Mouse (Mus musculus) CH12.LX (cell line): ENCODE results near the gene Cfap97d1. TPM values are rescaled to one million over a fixed set of nuclear protein-coding genes. Genes with fewer than 3 reads are reported as not detected.

ENCODE experiments used
- DNase-seq: peaks from one replicate; pipeline ENCODE4 v3.0.0-alpha.2; 2013; ENCODE audit errors: extremely low read depth
- H3K27ac ChIP-seq: 2 replicates; pipeline ENCODE4 v1.5.1; 2012; ENCODE audit warnings: low read depth, mild to moderate bottlenecking, control low read depth, moderate library complexity; ENCODE audit not compliant: insufficient read depth
- H3K27me3 ChIP-seq: replicated peaks from 2 replicates; pipeline ENCODE3; 2012; ENCODE audit warnings: inconsistent platforms
- H3K36me3 ChIP-seq, 2 experiments: replicated peaks in 1 of 2; 2 replicates each; pipeline versions ENCODE3 to v1.6.1; 2012; ENCODE audit warnings: inconsistent platforms in 1 of 2, low read length in 1 of 2, mild to moderate bottlenecking in 1 of 2, mixed read lengths in 1 of 2, moderate library complexity in 1 of 2; ENCODE audit not compliant: control insufficient read depth in 1 of 2, insufficient read depth in 1 of 2
- H3K4me1 ChIP-seq, 2 experiments: 2 replicates each; pipeline ENCODE4 v1.6.1; 2012; ENCODE audit warnings: inconsistent platforms in 1 of 2, moderate library complexity in 1 of 2; ENCODE audit not compliant: insufficient read depth in 2 of 2, control insufficient read depth in 1 of 2
- H3K4me2 ChIP-seq: 2 replicates; pipeline ENCODE4 v1.6.1; 2012; ENCODE audit warnings: low read depth, mild to moderate bottlenecking, control low read depth; ENCODE audit not compliant: poor library complexity, insufficient read depth, severe bottlenecking
- H3K4me3 ChIP-seq, 3 experiments: fragments of 150-350 bp in 1 of 3; sonication (generic) in 1 of 3; replicated peaks in 1 of 3; 2 replicates each; pipeline versions ENCODE3 to v1.5.1; 2011 to 2012; ENCODE audit warnings: low read depth in 2 of 3, low read length in 2 of 3, mild to moderate bottlenecking in 2 of 3, moderate library complexity in 2 of 3, control low read depth in 1 of 3, improper control_type of control experiment in 1 of 3, inconsistent platforms in 1 of 3, mixed read lengths in 1 of 3; ENCODE audit not compliant: poor library complexity in 1 of 3
- H3K79me2 ChIP-seq: replicated peaks from 2 replicates; pipeline ENCODE4 v1.6.1; 2012; ENCODE audit warnings: mild to moderate bottlenecking, moderate library complexity; ENCODE audit not compliant: control insufficient read depth, poor library complexity, insufficient read depth, severe bottlenecking; ENCODE audit errors: extremely low read depth
- H3K9ac ChIP-seq: 2 replicates; pipeline ENCODE4 v1.6.1; 2012; ENCODE audit warnings: low read depth, mild to moderate bottlenecking, control low read depth, moderate library complexity; ENCODE audit not compliant: insufficient read depth
- H3K9me3 ChIP-seq: replicated peaks from 2 replicates; pipeline ENCODE3; 2012; ENCODE audit warnings: low read length, inconsistent platforms, mixed read lengths
- CHD2 ChIP-seq: IDR thresholded peaks from 2 replicates; pipeline ENCODE4 v1.6.1; 2011; ENCODE audit warnings: low read length, improper control_type of control experiment
- E2F4 ChIP-seq: IDR thresholded peaks from 2 replicates; pipeline ENCODE4 v1.6.1; 2011; ENCODE audit warnings: low read depth, low read length, improper control_type of control experiment; ENCODE audit not compliant: insufficient replicate concordance
- ELF1 ChIP-seq: IDR thresholded peaks from 2 replicates; pipeline ENCODE4 v1.6.1; 2014; ENCODE audit warnings: low read depth, mild to moderate bottlenecking, inconsistent platforms, low read length, improper control_type of control experiment
- GABPA ChIP-seq: IDR thresholded peaks from 2 replicates; pipeline ENCODE4 v1.6.1; 2012; ENCODE audit warnings: low read depth, low read length, improper control_type of control experiment, inconsistent platforms; ENCODE audit not compliant: insufficient replicate concordance
- HCFC1 ChIP-seq: IDR thresholded peaks from 2 replicates; pipeline ENCODE4 v1.6.1; 2012; ENCODE audit warnings: low read depth, mild to moderate bottlenecking, inconsistent platforms, low read length, improper control_type of control experiment
- MAX ChIP-seq: IDR thresholded peaks from 2 replicates; pipeline ENCODE4 v1.6.1; 2011; ENCODE audit warnings: low read length, improper control_type of control experiment
- MEF2A ChIP-seq: IDR thresholded peaks from 2 replicates; pipeline ENCODE4 v1.6.1; 2014; ENCODE audit warnings: low read depth, mild to moderate bottlenecking, inconsistent platforms, low read length, improper control_type of control experiment, borderline replicate concordance
- MXI1 ChIP-seq: IDR thresholded peaks from 2 replicates; pipeline ENCODE4 v1.6.1; 2011; ENCODE audit warnings: mild to moderate bottlenecking, low read depth, low read length, improper control_type of control experiment
- RAD21 ChIP-seq: IDR thresholded peaks from 2 replicates; pipeline ENCODE4 v1.6.1; 2011; ENCODE audit warnings: low read depth, mild to moderate bottlenecking, low read length, improper control_type of control experiment, moderate library complexity
- RCOR1 ChIP-seq: conservative IDR thresholded peaks from 2 replicates; pipeline ENCODE4 v1.6.1; 2012; ENCODE audit warnings: low read depth, mild to moderate bottlenecking, inconsistent platforms, low read length, improper control_type of control experiment
- TBP ChIP-seq: conservative IDR thresholded peaks from 2 replicates; pipeline ENCODE4 v1.6.1; 2011; ENCODE audit warnings: low read depth, low read length, improper control_type of control experiment
- TCF12 ChIP-seq: IDR thresholded peaks from 2 replicates; pipeline ENCODE4 v1.6.1; 2014; ENCODE audit warnings: low read depth, mild to moderate bottlenecking, inconsistent platforms, low read length, improper control_type of control experiment
- UBTF ChIP-seq: IDR thresholded peaks from 2 replicates; pipeline ENCODE4 v1.6.1; 2012; ENCODE audit warnings: low read depth, mild to moderate bottlenecking, inconsistent platforms, low read length, improper control_type of control experiment, moderate library complexity
- USF2 ChIP-seq: conservative IDR thresholded peaks from 2 replicates; pipeline ENCODE4 v1.6.1; 2011; ENCODE audit warnings: low read depth, low read length, improper control_type of control experiment
- ZNF384 ChIP-seq: IDR thresholded peaks from 2 replicates; pipeline ENCODE4 v1.6.1; 2012; ENCODE audit warnings: low read depth, low read length, improper control_type of control experiment, inconsistent platforms
- dilution Hi-C: fragments of 300-500 bp; cut with MboI; formaldehyde crosslinking; loops from 2 replicates; pipeline ENCODE4 v1.14.3; 2020; ENCODE audit warnings: low sequenced_read_pairs; ENCODE audit not compliant: extremely low pct_unique_long_range_greater_than_20kb, extremely low pct_ligation_motif_present
- in situ Hi-C: fragments of 300-500 bp; cut with MboI; formaldehyde crosslinking; loops from 3 replicates; pipeline ENCODE4 v1.14.3; 2019; ENCODE audit warnings: low sequenced_read_pairs, low pct_ligation_motif_present, low pct_unique_long_range_greater_than_20kb, mixed read lengths
- polyA plus RNA-seq: library from polyadenylated mRNA; unstranded; fragments of >175 nt; gene quantifications from 2 replicates; pipeline ENCODE4 v1.2.1, GENCODE M21; 2012; ENCODE audit warnings: low read depth; ENCODE audit not compliant: insufficient read length
- total RNA-seq, 2 experiments: library from RNA; depleted of rRNA; stranded (reverse); fragments of 300-350 nt in 1 of 2; fragments of >200 nt in 1 of 2; gene quantifications; 2 replicates each; pipeline ENCODE4 v1.2.3; 2012 to 2014

The Cfap97d1 gene
- total and polyA plus RNA-seq, 3 experiments: not detected

DNA sequence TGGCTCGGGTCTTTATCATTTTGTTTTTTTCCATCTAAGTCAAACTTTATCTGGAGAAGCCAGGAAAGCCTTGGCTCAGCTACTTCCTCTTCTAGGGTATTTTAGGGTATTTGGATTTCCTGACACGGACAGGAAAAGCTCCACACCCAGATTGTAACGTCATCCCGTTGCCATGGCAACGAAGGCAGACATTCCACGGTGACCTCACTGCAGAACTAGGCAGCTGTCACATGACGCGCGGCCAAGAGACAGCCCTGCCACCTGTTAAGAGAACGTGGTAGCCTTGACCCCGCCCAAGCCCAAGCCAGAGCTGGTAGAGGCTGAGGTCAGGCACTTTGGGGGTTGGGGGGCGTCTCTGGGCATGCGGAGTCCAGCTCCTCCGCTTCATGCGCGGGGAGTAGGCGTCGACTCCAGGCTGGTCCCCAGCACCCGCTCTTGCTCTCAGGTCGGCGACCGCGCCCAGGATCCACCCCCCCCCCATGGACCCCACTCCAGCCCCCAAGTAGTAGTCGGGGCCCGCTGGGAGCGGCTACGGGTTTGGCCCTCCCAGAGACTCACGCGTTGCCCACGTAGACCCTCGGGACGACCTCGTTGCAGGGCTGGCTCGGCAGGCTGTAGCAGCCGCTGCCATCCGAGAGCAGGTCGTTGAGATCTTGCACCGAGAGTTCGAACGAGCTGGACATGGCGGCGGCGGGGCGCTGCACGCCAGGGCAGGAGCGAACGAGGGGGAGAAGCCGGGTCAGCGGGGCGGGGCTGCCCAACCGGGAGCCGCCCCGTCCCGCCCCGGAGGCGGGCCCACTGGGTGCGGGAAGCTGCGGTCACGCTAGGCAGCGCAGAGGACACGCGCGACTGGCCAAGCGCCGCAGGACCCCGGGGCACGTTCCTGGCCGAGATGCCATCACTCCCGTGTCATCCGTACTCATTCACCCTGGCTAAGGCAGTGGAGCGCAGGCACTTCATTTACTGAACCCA is at the start of gene Cfap97d1 (continued):
- TF ChIP-seq CHD2 (peak; percentile 29; the same call in 1 of the 2 replicates), ZNF384 (no peak)

DNA sequence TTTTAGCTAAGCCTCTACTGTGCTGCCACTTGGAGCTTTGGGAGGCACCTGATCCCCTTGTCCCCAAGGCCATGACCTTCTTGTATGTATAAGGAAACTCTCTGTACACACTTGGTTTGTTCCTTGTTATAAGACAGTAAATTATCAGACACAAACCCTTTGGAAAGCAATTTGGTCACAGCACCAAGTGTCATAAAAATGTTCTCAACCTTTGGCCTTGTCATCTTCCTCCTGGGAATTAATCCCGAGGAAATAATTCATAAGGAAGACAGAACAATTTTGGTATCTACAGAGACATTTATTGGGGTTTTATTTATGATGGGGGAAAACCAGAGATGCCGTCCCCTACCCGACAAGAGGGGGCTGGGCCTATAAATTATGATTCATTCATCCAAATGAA is 48.3 kb upstream of the Cfap97d1 start:
- Histone ChIP-seq H3K79me2 (no peaks in the 10 kb centered on the region), H3K36me3 (no peaks in the 10 kb centered on the region), H3K9ac (no peak overlapping the region), H3K27ac (no peak overlapping the region), H3K27me3 (peaks cover 62% of the 10 kb centered on the region), H3K4me3 (no peak overlapping the region), H3K4me2 (no peak overlapping the region), H3K9me3 (no peaks in the 10 kb centered on the region), H3K4me1 (0 out of 4 replicates have a peak, but pooled peaks cover 0 to 5% of the 10 kb centered on the region in 2 experiments)
- in situ Hi-C loops (no loop called here), dilution Hi-C loops (no loop called here)
- no peak for DNase-seq
- no peak for TF ChIP-seq RCOR1
- no peak for TF ChIP-seq RAD21
- no peak for TF ChIP-seq HCFC1
- TF ChIP-seq USF2: no peak
- no peak for TF ChIP-seq TCF12
- TF ChIP-seq MAX: no peak

GRCm38 (mm10) chr11:101936421-101936820 is 47.7 kb upstream of the Cfap97d1 start:
- H3K79me2 ChIP-seq: no peaks in the 10 kb centered on the region
- no peak overlapping the region for H3K9ac ChIP-seq
- in situ Hi-C loops: no loop called here
- H3K27me3 ChIP-seq: peaks cover 63% of the 10 kb centered on the region
- no peak for TF ChIP-seq MAX
- no peak overlapping the region for H3K4me3 ChIP-seq
- DNase-seq: no peak
- no peak overlapping the region for H3K4me2 ChIP-seq
- H3K4me1 ChIP-seq: 0 out of 4 replicates have a peak, but pooled peaks cover 0 to 5% of the 10 kb centered on the region in 2 experiments
- H3K9me3 ChIP-seq: no peaks in the 10 kb centered on the region
- dilution Hi-C loops: no loop called here
- no peaks in the 10 kb centered on the region for H3K36me3 ChIP-seq
- no peak overlapping the region for H3K27ac ChIP-seq

DNA sequence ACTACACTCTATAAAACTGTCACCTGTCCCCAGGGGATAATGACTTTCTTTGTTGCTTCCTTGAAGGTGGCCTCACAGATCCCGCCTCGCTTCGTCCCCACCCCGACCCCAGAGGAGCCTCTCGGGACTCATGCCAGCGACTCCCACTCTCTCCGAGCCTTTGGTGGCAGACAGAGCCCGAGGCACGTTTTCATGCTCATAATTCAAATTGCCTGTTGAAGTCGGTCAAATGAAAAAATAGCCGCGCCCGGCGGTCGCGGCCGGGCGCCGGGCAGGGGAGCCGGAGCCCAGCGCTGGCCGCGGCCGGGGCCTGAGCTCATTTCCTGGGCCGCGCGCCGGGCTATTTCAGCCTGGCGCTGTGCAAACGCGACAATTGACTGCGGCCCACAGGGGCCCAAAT is 47.0 kb upstream of the Cfap97d1 start:
- in situ Hi-C loops: no loop called here
- Histone ChIP-seq H3K9ac (no peak overlapping the region), H3K36me3 (no peaks in the 10 kb centered on the region), H3K4me1 (0 out of 4 replicates have a peak, but pooled peaks cover 0 to 5% of the 10 kb centered on the region in 2 experiments), H3K27me3 (peaks cover 61% of the 10 kb centered on the region), H3K4me3 (no peak overlapping the region), H3K9me3 (no peaks in the 10 kb centered on the region), H3K4me2 (peak overlapping the region; percentile 72), H3K27ac (no peak overlapping the region), H3K79me2 (no peaks in the 10 kb centered on the region)
- dilution Hi-C loops: no loop called here
- TF ChIP-seq MEF2A (no peak), UBTF (peak; percentile 82), E2F4 (no peak), TBP (no peak), MXI1 (no peak), ELF1 (no peak), GABPA (no peak)
- DNase-seq: no peak
